Mouse (Mus musculus) embryonic facial prominence, embryonic 14.5 days (tissue): ENCODE measurements around the gene Ahdc1. TPM values are rescaled to one million over a fixed set of nuclear protein-coding genes. Genes with fewer than 3 reads are reported as not detected.
A peak's percentile ranks its signal among the peaks of the same experiment; 100 is the strongest.
"Not testable (repeated sequence)": the region's sequence is repeated elsewhere in the genome, so short reads cannot be mapped to it uniquely, and the experiment has no call there.

Experiments
- ATAC-seq: fragments of 200-750 bp; cut with Nextera tagmentation; 2 replicates; pipeline ENCODE4 v1.8.0; 2017; ENCODE audit warnings: low read depth, moderate number of reproducible peaks, moderate TSS enrichment
- DNase-seq: peaks from one replicate; pipeline ENCODE4 v3.0.0-alpha.2; 2015; ENCODE audit warnings: low spot score
- H3K27ac ChIP-seq: fragments of 300-500 bp; sonication (generic); replicated peaks from 2 replicates; pipeline ENCODE4 v1.5.1; 2014; ENCODE audit warnings: low read depth, mild to moderate bottlenecking, low read length, moderate library complexity
- H3K27me3 ChIP-seq: fragments of 300-500 bp; sonication (generic); replicated peaks from 2 replicates; pipeline ENCODE4 v1.6.1; 2014; ENCODE audit warnings: low read length; ENCODE audit not compliant: control insufficient read depth, insufficient read depth
- H3K36me3 ChIP-seq: fragments of 300-500 bp; sonication (generic); 2 replicates; pipeline ENCODE4 v1.6.1; 2014; ENCODE audit warnings: low read length, mixed read lengths; ENCODE audit not compliant: control insufficient read depth, insufficient read depth
- H3K4me1 ChIP-seq: fragments of 300-500 bp; sonication (generic); 2 replicates; pipeline ENCODE4 v1.6.1; 2014; ENCODE audit warnings: antibody characterized with exemption, low read length; ENCODE audit not compliant: control insufficient read depth, insufficient read depth
- H3K4me2 ChIP-seq: fragments of 300-500 bp; sonication (generic); 2 replicates; pipeline ENCODE4 v1.6.1; 2014; ENCODE audit warnings: low read depth, mild to moderate bottlenecking, low read length, moderate library complexity, mixed read lengths
- H3K4me3 ChIP-seq: fragments of 300-500 bp; sonication (generic); 2 replicates; pipeline ENCODE4 v1.5.1; 2014; ENCODE audit warnings: low read depth, mild to moderate bottlenecking, low read length
- H3K9ac ChIP-seq: fragments of 300-500 bp; sonication (generic); 2 replicates; pipeline ENCODE4 v1.6.1; 2014; ENCODE audit warnings: low read depth, mild to moderate bottlenecking, low read length, moderate library complexity, mixed read lengths
- H3K9me3 ChIP-seq: fragments of 300-500 bp; sonication (generic); 2 replicates; pipeline ENCODE4 v1.6.1; 2016; ENCODE audit warnings: low read length; ENCODE audit not compliant: control insufficient read depth
- WGBS: fragments of 180-500 bp; shearing (Covaris S2); extraction: QIAGEN DNeasy Blood & Tissue Kit; methylation state at CpG from one replicate; pipeline ENCODE4 v1.1.7; 2014; 5-methylcytosine and 5-hydroxymethylcytosine counted together
- polyA plus RNA-seq: library from polyadenylated mRNA; unstranded; fragments of >200 nt; fragmentation: Nextera tagmentation; extraction: Ambion mirVana; gene quantifications from 2 replicates; pipeline ENCODE4 v1.2.1, GENCODE M21; 2014

The Ahdc1 gene
- polyA plus RNA-seq, 1 experiment from 2014 or later, result 11.7 TPM

- Histone ChIP-seq H3K36me3 (no peaks in the 10 kb centered on the region), H3K4me2 (peak overlapping the region; percentile 39), H3K27ac (peak overlapping the region; percentile 92), H3K27me3 (no peaks in the 10 kb centered on the region), H3K4me1 (peaks cover 75% of the 10 kb centered on the region), H3K9ac (peak overlapping the region; percentile 30), H3K9me3 (no peaks in the 10 kb centered on the region), H3K4me3 (0 out of 2 replicates have a peak overlapping the region, but pooled peaks have one; percentile 1)
- DNase-seq, result peak; percentile 95
- ATAC-seq, result peak; percentile 66
- WGBS, result 3% methylated on average over 14 of the region's 18 CpGs
Observed at GRCm38 (mm10) chr4:133090720-133091458, 79.8 kb downstream of the Ahdc1 start.

- no peak for ATAC-seq
- H3K9ac ChIP-seq, result peak overlapping the region; percentile 30; the same call in 1 of the 2 replicates
Observed at GRCm38 (mm10) chr4:133091459-133091785, 80.4 kb downstream of the Ahdc1 start.

GRCm38 (mm10) chr4:133092453-133092901 lies 81.4 kb downstream of the Ahdc1 start:
- Histone ChIP-seq H3K4me3 (peak overlapping the region; percentile 9; the same call in 1 of the 2 replicates), H3K9ac (peak overlapping the region; percentile 49; the same call in 1 of the 2 replicates), H3K36me3 (no peaks in the 10 kb centered on the region), H3K9me3 (no peaks in the 10 kb centered on the region), H3K27me3 (no peaks in the 10 kb centered on the region), H3K4me1 (peaks cover 70% of the 10 kb centered on the region), H3K27ac (peak overlapping the region; percentile 92), H3K4me2 (peak overlapping the region; percentile 49)
- DNase-seq (peak; percentile 90), ATAC-seq (peak; percentile 58)
- 3% methylated on average over 18 of the region's 18 CpGs for WGBS

More at GRCm38 (mm10) chr4:133091459-133091785, 80.4 kb downstream of the Ahdc1 start:
- Histone ChIP-seq H3K36me3 (no peaks in the 10 kb centered on the region), H3K4me3 (no peak overlapping the region), H3K27me3 (no peaks in the 10 kb centered on the region), H3K4me1 (peaks cover 75% of the 10 kb centered on the region), H3K27ac (peak overlapping the region; percentile 92), H3K9me3 (no peaks in the 10 kb centered on the region), H3K4me2 (peak overlapping the region; percentile 39; the same call in 1 of the 2 replicates)
- WGBS, result 41% methylated on average over 2 of the region's 4 CpGs
- no peak for DNase-seq

- H3K9ac ChIP-seq, result peak overlapping the region; percentile 34; the same call in 1 of the 2 replicates
- peak overlapping the region; percentile 92 for H3K27ac ChIP-seq
- no peak for DNase-seq
- H3K4me1 ChIP-seq, result peaks cover 65% of the 10 kb centered on the region
- 62% methylated on average over 6 of the region's 6 CpGs for WGBS
- H3K4me2 ChIP-seq, result peak overlapping the region; percentile 49; the same call in 1 of the 2 replicates
- H3K27me3 ChIP-seq, result no peaks in the 10 kb centered on the region
- ATAC-seq, result no peak
- no peak overlapping the region for H3K4me3 ChIP-seq
- H3K36me3 ChIP-seq, result no peaks in the 10 kb centered on the region
- no peaks in the 10 kb centered on the region for H3K9me3 ChIP-seq
Observed at GRCm38 (mm10) chr4:133093056-133093455, 82.0 kb downstream of the Ahdc1 start.

GRCm38 (mm10) chr4:133093481-133094033 lies 82.5 kb downstream of the Ahdc1 start:
- Histone ChIP-seq H3K36me3 (no peaks in the 10 kb centered on the region), H3K4me2 (no peak overlapping the region), H3K9me3 (no peaks in the 10 kb centered on the region), H3K4me1 (peaks cover 63% of the 10 kb centered on the region), H3K27ac (peak overlapping the region; percentile 92), H3K4me3 (no peak overlapping the region), H3K27me3 (no peaks in the 10 kb centered on the region), H3K9ac (peak overlapping the region; percentile 34; the same call in 1 of the 2 replicates)
- DNase-seq, result no peak
- ATAC-seq, result no peak
- 19% methylated on average over 6 of the region's 6 CpGs for WGBS

- Histone ChIP-seq H3K27ac (no peak overlapping the region), H3K9me3 (no peaks in the 10 kb centered on the region), H3K36me3 (no peaks in the 10 kb centered on the region), H3K9ac (no peak overlapping the region), H3K4me1 (peaks cover 61% of the 10 kb centered on the region), H3K4me2 (no peak overlapping the region), H3K27me3 (no peaks in the 10 kb centered on the region), H3K4me3 (no peak overlapping the region)
- DNase-seq (no peak), ATAC-seq (no peak)
- WGBS, result 45% methylated on average over 1 of the region's 1 CpGs
Observed at GRCm38 (mm10) chr4:133094255-133094654, 83.2 kb downstream of the Ahdc1 start.

- Histone ChIP-seq H3K4me1 (peaks cover 52% of the 10 kb centered on the region), H3K9ac (no peak overlapping the region; the same call in 1 of the 2 replicates), H3K9me3 (no peaks in the 10 kb centered on the region), H3K4me3 (0 out of 2 replicates have a peak overlapping the region, but pooled peaks have one; percentile 9), H3K36me3 (no peaks in the 10 kb centered on the region), H3K27ac (peak overlapping the region; percentile 59), H3K4me2 (peak overlapping the region; percentile 41), H3K27me3 (no peaks in the 10 kb centered on the region)
- WGBS, result 37% methylated on average over 16 of the region's 16 CpGs
- DNase-seq (peak; percentile 76), ATAC-seq (peak; percentile 33)
Observed at GRCm38 (mm10) chr4:133094936-133095733, 84.1 kb downstream of the Ahdc1 start.

- H3K4me2 ChIP-seq, result peak overlapping the region; percentile 41
- not testable (repeated sequence) for H3K9ac ChIP-seq, H3K9me3 ChIP-seq, DNase-seq, ATAC-seq, H3K36me3 ChIP-seq, H3K27me3 ChIP-seq
- H3K4me1 ChIP-seq, result peaks cover 47% of the 10 kb centered on the region
- peak overlapping the region; percentile 59 for H3K27ac ChIP-seq
- H3K4me3 ChIP-seq, result 0 out of 2 replicates have a peak overlapping the region, but pooled peaks have one; percentile 9
- WGBS, result 10% methylated on average over 2 of the region's 3 CpGs
Observed at GRCm38 (mm10) chr4:133095734-133096065, 84.6 kb downstream of the Ahdc1 start.
